Mouse (Mus musculus): ENCODE results near the gene Tjp2. TPM values are rescaled to one million over a fixed set of nuclear protein-coding genes. Genes with fewer than 3 reads are reported as not detected.

Gene Tjp2
- polyA plus RNA-seq, 1 experiment = 2.4 TPM

DNA sequence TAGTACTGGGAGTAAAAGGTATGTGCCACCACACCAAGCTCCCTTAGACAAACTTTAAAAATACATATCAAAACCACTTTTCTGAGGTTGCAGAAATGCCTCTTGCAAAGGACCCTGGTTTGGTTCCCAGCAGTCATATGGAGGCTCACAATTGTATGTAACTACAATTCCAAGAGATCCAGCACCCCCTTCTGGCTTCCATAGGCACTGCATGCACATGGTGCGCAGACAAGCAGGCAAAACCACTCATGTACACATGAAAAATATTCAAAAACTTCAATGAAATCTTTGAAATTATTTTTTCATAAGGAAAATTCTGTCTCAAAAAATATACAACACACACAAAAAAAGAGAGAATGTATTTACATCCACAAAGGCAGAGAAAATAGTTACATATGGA lies 167.9 kb downstream of the Tjp2 start:
- no peaks in the 10 kb centered on the region for H3K4me1 ChIP-seq (ENCODE audit: control insufficient read depth, insufficient read depth, insufficient read length)
- WGBS = 96% methylated on average over 1 of the region's 1 CpGs
- no peaks in the 10 kb centered on the region for H3K36me3 ChIP-seq (ENCODE audit: control insufficient read depth, insufficient read depth, low read length)
- no peak overlapping the region for H3K27ac ChIP-seq (ENCODE audit: insufficient read depth, low read length)
- H3K4me3 ChIP-seq (ENCODE audit: extremely low read depth, insufficient read depth, insufficient read length) = no peak overlapping the region
- TF ChIP-seq POLR2A (IDR thresholded peaks at IDR 0.05; ENCODE audit: low read depth, low read length) (no peak), CTCF (IDR thresholded peaks at IDR 0.05; ENCODE audit: extremely low read depth, insufficient read depth, insufficient read length, insufficient replicate concordance) (no peak)
- no peaks in the 10 kb centered on the region for H3K27me3 ChIP-seq (ENCODE audit: control insufficient read depth, insufficient read depth, low read length)
- DNase-seq (ENCODE audit: low read depth in 1 of 2, low spot score in 2 of 2) = no peak

DNA sequence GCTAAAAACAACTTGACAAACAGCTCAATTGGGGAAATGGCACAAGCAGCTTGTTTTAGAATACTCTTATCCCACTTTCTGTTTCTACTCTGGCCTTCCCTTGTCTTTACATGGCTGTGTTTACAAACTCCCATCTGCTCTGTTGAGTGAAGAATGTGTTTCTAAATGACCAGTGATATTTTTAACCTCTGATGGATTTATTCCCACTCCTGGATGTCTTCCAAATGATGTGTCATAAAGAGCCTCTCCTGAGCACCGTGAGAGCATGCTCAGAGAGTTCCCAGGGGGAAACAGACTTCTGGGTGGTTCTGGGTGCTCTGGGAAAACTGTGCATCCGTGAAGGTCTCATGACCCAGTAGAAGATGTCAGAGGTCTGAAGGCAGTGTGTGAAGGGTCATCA lies 169.9 kb downstream of the Tjp2 start:
- no peak for DNase-seq (ENCODE audit: low read depth in 1 of 2, low spot score in 2 of 2)
- no peaks in the 10 kb centered on the region for H3K27me3 ChIP-seq (ENCODE audit: control insufficient read depth, insufficient read depth, low read length)
- H3K4me3 ChIP-seq (ENCODE audit: extremely low read depth, insufficient read depth, insufficient read length) = no peak overlapping the region
- TF ChIP-seq POLR2A (IDR thresholded peaks at IDR 0.05; ENCODE audit: low read depth, low read length) = no peak
- TF ChIP-seq CTCF (IDR thresholded peaks at IDR 0.05; ENCODE audit: extremely low read depth, insufficient read depth, insufficient read length, insufficient replicate concordance) = no peak
- H3K4me1 ChIP-seq (ENCODE audit: control insufficient read depth, insufficient read depth, insufficient read length) = no peaks in the 10 kb centered on the region
- no peaks in the 10 kb centered on the region for H3K36me3 ChIP-seq (ENCODE audit: control insufficient read depth, insufficient read depth, low read length)
- WGBS = 71% methylated on average over 2 of the region's 2 CpGs
- H3K27ac ChIP-seq (ENCODE audit: insufficient read depth, low read length) = no peak overlapping the region

- no peak for DNase-seq (ENCODE audit: low read depth in 1 of 2, low spot score in 2 of 2)
- 80% methylated on average over 5 of the region's 5 CpGs for WGBS
These were observed 170.6 kb downstream of the Tjp2 start for GRCm38 (mm10) chr19:24054265-24054664.

GRCm38 (mm10) chr19:24050514-24050913 lies 174.3 kb downstream of the Tjp2 start:
- H3K27ac ChIP-seq (ENCODE audit: insufficient read depth, low read length) = no peak overlapping the region
- WGBS = 77% methylated on average over 2 of the region's 2 CpGs
- no peaks in the 10 kb centered on the region for H3K36me3 ChIP-seq (ENCODE audit: control insufficient read depth, insufficient read depth, low read length)
- DNase-seq (ENCODE audit: low read depth in 1 of 2, low spot score in 2 of 2) = no peak
- no peak for TF ChIP-seq CTCF (IDR thresholded peaks at IDR 0.05; ENCODE audit: extremely low read depth, insufficient read depth, insufficient read length, insufficient replicate concordance)
- TF ChIP-seq POLR2A (IDR thresholded peaks at IDR 0.05; ENCODE audit: low read depth, low read length) = no peak
- no peaks in the 10 kb centered on the region for H3K4me1 ChIP-seq (ENCODE audit: control insufficient read depth, insufficient read depth, insufficient read length)
- H3K27me3 ChIP-seq (ENCODE audit: control insufficient read depth, insufficient read depth, low read length) = no peaks in the 10 kb centered on the region
- no peak overlapping the region for H3K4me3 ChIP-seq (ENCODE audit: extremely low read depth, insufficient read depth, insufficient read length)

More at GRCm38 (mm10) chr19:24054265-24054664, 170.6 kb downstream of the Tjp2 start:
- Histone ChIP-seq H3K4me3 (ENCODE audit: extremely low read depth, insufficient read depth, insufficient read length) (no peak overlapping the region), H3K4me1 (ENCODE audit: control insufficient read depth, insufficient read depth, insufficient read length) (no peaks in the 10 kb centered on the region), H3K27ac (ENCODE audit: insufficient read depth, low read length) (no peak overlapping the region), H3K27me3 (ENCODE audit: control insufficient read depth, insufficient read depth, low read length) (no peaks in the 10 kb centered on the region), H3K36me3 (ENCODE audit: control insufficient read depth, insufficient read depth, low read length) (no peaks in the 10 kb centered on the region)
- no peak for TF ChIP-seq CTCF (IDR thresholded peaks at IDR 0.05; ENCODE audit: extremely low read depth, insufficient read depth, insufficient read length, insufficient replicate concordance)
- no peak for TF ChIP-seq POLR2A (IDR thresholded peaks at IDR 0.05; ENCODE audit: low read depth, low read length)

DNA sequence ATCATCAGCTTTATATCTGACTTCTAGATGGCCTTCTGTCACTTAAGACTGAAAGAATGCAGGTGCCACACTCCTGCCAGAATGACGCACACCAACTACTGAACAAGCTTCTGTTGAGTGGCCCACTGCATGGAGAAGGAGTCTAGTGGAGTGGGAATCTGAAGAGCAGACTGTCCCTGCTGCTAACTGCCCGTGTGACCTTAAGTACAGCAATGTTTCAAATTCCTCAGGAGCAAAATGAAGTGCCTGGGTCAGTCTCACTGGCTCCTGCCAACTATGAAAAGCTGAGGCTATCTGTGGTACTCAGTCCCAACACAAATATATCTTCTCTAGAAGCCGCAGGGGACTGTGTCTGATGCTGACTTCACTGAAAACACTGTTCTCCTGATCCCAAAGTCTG lies 175.5 kb downstream of the Tjp2 start:
- 79% methylated on average over 3 of the region's 3 CpGs for WGBS

GRCm38 (mm10) chr19:24046395-24046993 lies 178.3 kb downstream of the Tjp2 start:
- Histone ChIP-seq H3K36me3 (ENCODE audit: control insufficient read depth, insufficient read depth, low read length) (no peaks in the 10 kb centered on the region), H3K4me1 (ENCODE audit: control insufficient read depth, insufficient read depth, insufficient read length) (no peaks in the 10 kb centered on the region), H3K4me3 (ENCODE audit: extremely low read depth, insufficient read depth, insufficient read length) (no peak overlapping the region), H3K27me3 (ENCODE audit: control insufficient read depth, insufficient read depth, low read length) (no peaks in the 10 kb centered on the region), H3K27ac (ENCODE audit: insufficient read depth, low read length) (no peak overlapping the region)
- 87% methylated on average over 10 of the region's 10 CpGs for WGBS
- no peak for DNase-seq (ENCODE audit: low read depth in 1 of 2, low spot score in 2 of 2)
- TF ChIP-seq POLR2A (IDR thresholded peaks at IDR 0.05; ENCODE audit: low read depth, low read length) (no peak), CTCF (IDR thresholded peaks at IDR 0.05; ENCODE audit: extremely low read depth, insufficient read depth, insufficient read length, insufficient replicate concordance) (no peak)

More for the DNA sequence above, 175.5 kb downstream of the Tjp2 start:
- TF ChIP-seq CTCF (IDR thresholded peaks at IDR 0.05; ENCODE audit: extremely low read depth, insufficient read depth, insufficient read length, insufficient replicate concordance) (no peak), POLR2A (IDR thresholded peaks at IDR 0.05; ENCODE audit: low read depth, low read length) (no peak)
- Histone ChIP-seq H3K4me1 (ENCODE audit: control insufficient read depth, insufficient read depth, insufficient read length) (no peaks in the 10 kb centered on the region), H3K27me3 (ENCODE audit: control insufficient read depth, insufficient read depth, low read length) (no peaks in the 10 kb centered on the region), H3K27ac (ENCODE audit: insufficient read depth, low read length) (no peak overlapping the region), H3K4me3 (ENCODE audit: extremely low read depth, insufficient read depth, insufficient read length) (no peak overlapping the region), H3K36me3 (ENCODE audit: control insufficient read depth, insufficient read depth, low read length) (no peaks in the 10 kb centered on the region)
- no peak for DNase-seq (ENCODE audit: low read depth in 1 of 2, low spot score in 2 of 2)

Other genes starting within 250 kb of the Tjp2 start
- 1.8 and 2.5 TPM in 2 replicates for gene Fam189a2, start 194.0 kb downstream of the Tjp2 start, polyA plus RNA-seq (2012; rRNA removed)
- gene Fxn, start 55.6 kb upstream of the Tjp2 start, polyA plus RNA-seq (2012; rRNA removed) = 6.2 and 9.1 TPM in 2 replicates

All from spleen, adult 2 months (tissue).